Comparison of ENCODE assay signal across 10 mouse cellular contexts in genomic region chr1:136136547-136136946, GRCm38 (mm10). TPM values are rescaled to one million over a fixed set of nuclear protein-coding genes. Genes with fewer than 3 reads are reported as not detected.
DNase-seq lines count a peak whose midpoint lies in the region; ATAC-seq lines count a peak whose summit lies in the region.
"Had no signal": no experiment of that assay in that cellular context is flagged by ENCODE, and none has a peak within 500 bp of the region (broad histone marks: within the 10 kb centered on the region; RNA-seq: fewer than 3 reads in every experiment).

No protein-coding gene starts in this region.

- H3K27ac ChIP-seq in forebrain, embryonic 12.5 days = 0 out of 2 replicates have a peak overlapping the region, but pooled peaks have one; percentile 37
- peak overlapping the region; percentile 84; the same call in 1 of the 2 replicates for H3K27ac ChIP-seq in liver, embryonic 11.5 days (ENCODE audit: low read depth, low read length)

- H3K4me1 ChIP-seq in megakaryocyte, embryonic 14.5 days = peaks cover 100% of the 10 kb centered on the region
- peaks cover 96% of the 10 kb centered on the region for H3K4me1 ChIP-seq in forebrain, embryonic 12.5 days
- H3K4me1 ChIP-seq in liver, embryonic 11.5 days (replicated peaks; ENCODE audit: control insufficient read depth, insufficient read depth, low read length) = peaks cover 90% of the 10 kb centered on the region

- ATAC-seq in megakaryocyte, adult 5-6 weeks (ENCODE audit: poor library complexity, severe bottlenecking) = no peak
- no peak for ATAC-seq in forebrain, embryonic 12.5 days (ENCODE audit: low FRiP score)
- no peak for ATAC-seq in liver, embryonic 11.5 days (replicated peaks; ENCODE audit: low FRiP score)

- WGBS in forebrain, embryonic 12.5 days = 60% methylated on average over 4 of the region's 4 CpGs
- WGBS in liver, embryonic 11.5 days = 72% methylated on average over 4 of the region's 4 CpGs

- no peak for DNase-seq in liver, embryonic 11.5 days (ENCODE audit: low spot score)
- DNase-seq in retina, postnatal 1 day = peak; percentile 38
- DNase-seq in spleen, adult 18-20 months = no peak
- DNase-seq in adrenal gland, postnatal 10 days = no peak
- no peak for DNase-seq in thymus, postnatal 36 days
- DNase-seq: adrenal gland, postnatal 25 days; kidney, adult 9 months had no signal

- no peaks in the 10 kb centered on the region for H3K27me3 ChIP-seq in megakaryocyte, embryonic 14.5 days (replicated peaks)
- H3K27me3 ChIP-seq in forebrain, embryonic 12.5 days = peaks cover 13% of the 10 kb centered on the region; the same call in 1 of the 2 replicates
- no peaks in the 10 kb centered on the region for H3K27me3 ChIP-seq in liver, embryonic 11.5 days (replicated peaks; ENCODE audit: control insufficient read depth, insufficient read depth, low read length)

- peak overlapping the region; percentile 79 for H3K4me3 ChIP-seq in megakaryocyte, embryonic 14.5 days (replicated peaks)
- H3K4me3 ChIP-seq in forebrain, embryonic 12.5 days (replicated peaks) = no peak overlapping the region
- no peak overlapping the region for H3K4me3 ChIP-seq in liver, embryonic 11.5 days (ENCODE audit: low read depth, low read length)

- no peaks in the 10 kb centered on the region for H3K9me3 ChIP-seq in megakaryocyte, embryonic 14.5 days
- no peaks in the 10 kb centered on the region for H3K9me3 ChIP-seq in forebrain, embryonic 12.5 days
- H3K9me3 ChIP-seq in liver, embryonic 11.5 days (ENCODE audit: control insufficient read depth, low read length) = no peaks in the 10 kb centered on the region

- 0 out of 2 replicates have a peak overlapping the region, but pooled peaks have one; percentile 0 for H3K4me2 ChIP-seq in forebrain, embryonic 12.5 days
- H3K4me2 ChIP-seq in liver, embryonic 11.5 days = peak overlapping the region; percentile 5

- no peak overlapping the region for H3K9ac ChIP-seq in forebrain, embryonic 12.5 days
- H3K9ac ChIP-seq in liver, embryonic 11.5 days (ENCODE audit: low read depth, low read length) = no peak overlapping the region

- H3K36me3 ChIP-seq in megakaryocyte, embryonic 14.5 days (replicated peaks; ENCODE audit: low read length) = peaks cover 7% of the 10 kb centered on the region
- H3K36me3 ChIP-seq in forebrain, embryonic 12.5 days (replicated peaks) = no peaks in the 10 kb centered on the region
- H3K36me3 ChIP-seq in liver, embryonic 11.5 days (ENCODE audit: control insufficient read depth, insufficient read depth, low read length) = no peaks in the 10 kb centered on the region

RNA-seq across cellular contexts. Expression of gene Kif21b, which starts 5.4 kb away (rescaled TPM):
- polyA plus RNA-seq in megakaryocyte, embryonic 14.5 days (2012; ENCODE audit: insufficient read depth, low replicate concordance) = 8.3 and 9.3 TPM in 2 replicates
- total RNA-seq in megakaryocyte, adult 5-6 weeks (2015) = 41.1 and 48.0 TPM in 2 replicates
- total RNA-seq in megakaryocyte, adult 5-6 weeks (2017) = 36.3 and 46.1 TPM in 2 replicates
- 45.7 and 47.7 TPM in 2 replicates for polyA plus RNA-seq in forebrain, embryonic 12.5 days (2016; fragmentation: Nextera tagmentation; extraction: Ambion mirVana)
- 3.6 and 4.8 TPM in 2 replicates for polyA plus RNA-seq in liver, embryonic 11.5 days (2014; fragmentation: Nextera tagmentation; extraction: Ambion mirVana)
- total RNA-seq in adrenal gland, postnatal 10 days (2021) = 1 to 10 TPM; 4.0 to 5.0 TPM
